Mouse (Mus musculus) CH12.LX (cell line): ENCODE results near the gene Pfdn4. TPM values are rescaled to one million over a fixed set of nuclear protein-coding genes. Genes with fewer than 3 reads are reported as not detected.
A peak's percentile ranks its signal among the peaks of the same experiment; 100 is the strongest.

ENCODE experiments used
- DNase-seq: peaks from one replicate; pipeline ENCODE4 v3.0.0-alpha.2; 2013; ENCODE audit errors: extremely low read depth
- H3K27ac ChIP-seq: 2 replicates; pipeline ENCODE4 v1.5.1; 2012; ENCODE audit warnings: low read depth, mild to moderate bottlenecking, control low read depth, moderate library complexity; ENCODE audit not compliant: insufficient read depth
- H3K27me3 ChIP-seq: replicated peaks from 2 replicates; pipeline ENCODE3; 2012; ENCODE audit warnings: inconsistent platforms
- H3K36me3 ChIP-seq, 2 experiments: replicated peaks in 1 of 2; 2 replicates each; pipeline versions ENCODE3 to v1.6.1; 2012; ENCODE audit warnings: inconsistent platforms in 1 of 2, low read length in 1 of 2, mild to moderate bottlenecking in 1 of 2, mixed read lengths in 1 of 2, moderate library complexity in 1 of 2; ENCODE audit not compliant: control insufficient read depth in 1 of 2, insufficient read depth in 1 of 2
- H3K4me1 ChIP-seq, 2 experiments: 2 replicates each; pipeline ENCODE4 v1.6.1; 2012; ENCODE audit warnings: inconsistent platforms in 1 of 2, moderate library complexity in 1 of 2; ENCODE audit not compliant: insufficient read depth in 2 of 2, control insufficient read depth in 1 of 2
- H3K4me2 ChIP-seq: 2 replicates; pipeline ENCODE4 v1.6.1; 2012; ENCODE audit warnings: low read depth, mild to moderate bottlenecking, control low read depth; ENCODE audit not compliant: poor library complexity, insufficient read depth, severe bottlenecking
- H3K4me3 ChIP-seq, 3 experiments: fragments of 150-350 bp in 1 of 3; sonication (generic) in 1 of 3; replicated peaks in 1 of 3; 2 replicates each; pipeline versions ENCODE3 to v1.5.1; 2011 to 2012; ENCODE audit warnings: low read depth in 2 of 3, low read length in 2 of 3, mild to moderate bottlenecking in 2 of 3, moderate library complexity in 2 of 3, control low read depth in 1 of 3, improper control_type of control experiment in 1 of 3, inconsistent platforms in 1 of 3, mixed read lengths in 1 of 3; ENCODE audit not compliant: poor library complexity in 1 of 3
- H3K79me2 ChIP-seq: replicated peaks from 2 replicates; pipeline ENCODE4 v1.6.1; 2012; ENCODE audit warnings: mild to moderate bottlenecking, moderate library complexity; ENCODE audit not compliant: control insufficient read depth, poor library complexity, insufficient read depth, severe bottlenecking; ENCODE audit errors: extremely low read depth
- H3K9ac ChIP-seq: 2 replicates; pipeline ENCODE4 v1.6.1; 2012; ENCODE audit warnings: low read depth, mild to moderate bottlenecking, control low read depth, moderate library complexity; ENCODE audit not compliant: insufficient read depth
- H3K9me3 ChIP-seq: replicated peaks from 2 replicates; pipeline ENCODE3; 2012; ENCODE audit warnings: low read length, inconsistent platforms, mixed read lengths
- CHD1 ChIP-seq: IDR thresholded peaks from 2 replicates; pipeline ENCODE4 v1.6.1; 2012; ENCODE audit warnings: low read depth, low read length, improper control_type of control experiment, inconsistent platforms
- CHD2 ChIP-seq: IDR thresholded peaks from 2 replicates; pipeline ENCODE4 v1.6.1; 2011; ENCODE audit warnings: low read length, improper control_type of control experiment
- E2F4 ChIP-seq: IDR thresholded peaks from 2 replicates; pipeline ENCODE4 v1.6.1; 2011; ENCODE audit warnings: low read depth, low read length, improper control_type of control experiment; ENCODE audit not compliant: insufficient replicate concordance
- ELF1 ChIP-seq: IDR thresholded peaks from 2 replicates; pipeline ENCODE4 v1.6.1; 2014; ENCODE audit warnings: low read depth, mild to moderate bottlenecking, inconsistent platforms, low read length, improper control_type of control experiment
- EP300 ChIP-seq: IDR thresholded peaks from 2 replicates; pipeline ENCODE4 v1.6.1; 2011; ENCODE audit warnings: low read length, improper control_type of control experiment
- ETS1 ChIP-seq: conservative IDR thresholded peaks from 2 replicates; pipeline ENCODE4 v1.6.1; 2012; ENCODE audit warnings: low read depth, mild to moderate bottlenecking, inconsistent platforms, low read length, improper control_type of control experiment, moderate library complexity
- GABPA ChIP-seq: IDR thresholded peaks from 2 replicates; pipeline ENCODE4 v1.6.1; 2012; ENCODE audit warnings: low read depth, low read length, improper control_type of control experiment, inconsistent platforms; ENCODE audit not compliant: insufficient replicate concordance
- HCFC1 ChIP-seq: IDR thresholded peaks from 2 replicates; pipeline ENCODE4 v1.6.1; 2012; ENCODE audit warnings: low read depth, mild to moderate bottlenecking, inconsistent platforms, low read length, improper control_type of control experiment
- IRF4 ChIP-seq: IDR thresholded peaks from 2 replicates; pipeline ENCODE4 v1.6.1; 2014; ENCODE audit warnings: low read depth, mild to moderate bottlenecking, inconsistent platforms, low read length, improper control_type of control experiment
- JUN ChIP-seq: IDR thresholded peaks from 2 replicates; pipeline ENCODE4 v1.6.1; 2011; ENCODE audit warnings: low read depth, mild to moderate bottlenecking, low read length, improper control_type of control experiment, moderate library complexity; ENCODE audit not compliant: insufficient read depth
- JUND ChIP-seq: conservative IDR thresholded peaks from 2 replicates; pipeline ENCODE4 v1.6.1; 2011; ENCODE audit warnings: low read depth, low read length, improper control_type of control experiment
- MAFK ChIP-seq: IDR thresholded peaks from 2 replicates; pipeline ENCODE4 v1.6.1; 2011; ENCODE audit warnings: low read length, improper control_type of control experiment; ENCODE audit not compliant: insufficient replicate concordance
- MEF2A ChIP-seq: IDR thresholded peaks from 2 replicates; pipeline ENCODE4 v1.6.1; 2014; ENCODE audit warnings: low read depth, mild to moderate bottlenecking, inconsistent platforms, low read length, improper control_type of control experiment, borderline replicate concordance
- MXI1 ChIP-seq: IDR thresholded peaks from 2 replicates; pipeline ENCODE4 v1.6.1; 2011; ENCODE audit warnings: mild to moderate bottlenecking, low read depth, low read length, improper control_type of control experiment
- MYC ChIP-seq: IDR thresholded peaks from 2 replicates; pipeline ENCODE4 v1.6.1; 2011; ENCODE audit warnings: low read depth, mild to moderate bottlenecking, improper control_type of control experiment, low read length
- PAX5 ChIP-seq: IDR thresholded peaks from 2 replicates; pipeline ENCODE4 v1.6.1; 2012; ENCODE audit warnings: low read length, inconsistent platforms, mixed read lengths
- POLR2A ChIP-seq: IDR thresholded peaks from 2 replicates; pipeline ENCODE4 v1.6.1; 2011; ENCODE audit warnings: low read depth, mild to moderate bottlenecking, improper control_type of control experiment, low read length
- SIN3A ChIP-seq: IDR thresholded peaks from 2 replicates; pipeline ENCODE4 v1.6.1; 2012; ENCODE audit warnings: low read length, improper control_type of control experiment, inconsistent platforms
- TCF12 ChIP-seq: IDR thresholded peaks from 2 replicates; pipeline ENCODE4 v1.6.1; 2014; ENCODE audit warnings: low read depth, mild to moderate bottlenecking, inconsistent platforms, low read length, improper control_type of control experiment
- USF2 ChIP-seq: conservative IDR thresholded peaks from 2 replicates; pipeline ENCODE4 v1.6.1; 2011; ENCODE audit warnings: low read depth, low read length, improper control_type of control experiment
- ZC3H11A ChIP-seq: IDR thresholded peaks from 2 replicates; pipeline ENCODE4 v1.6.1; 2012; ENCODE audit warnings: low read depth, mild to moderate bottlenecking, inconsistent platforms, low read length, improper control_type of control experiment
- dilution Hi-C: fragments of 300-500 bp; cut with MboI; formaldehyde crosslinking; loops from 2 replicates; pipeline ENCODE4 v1.14.3; 2020; ENCODE audit warnings: low sequenced_read_pairs; ENCODE audit not compliant: extremely low pct_unique_long_range_greater_than_20kb, extremely low pct_ligation_motif_present
- in situ Hi-C: fragments of 300-500 bp; cut with MboI; formaldehyde crosslinking; loops from 3 replicates; pipeline ENCODE4 v1.14.3; 2019; ENCODE audit warnings: low sequenced_read_pairs, low pct_ligation_motif_present, low pct_unique_long_range_greater_than_20kb, mixed read lengths
- polyA plus RNA-seq: library from polyadenylated mRNA; unstranded; fragments of >175 nt; gene quantifications from 2 replicates; pipeline ENCODE4 v1.2.1, GENCODE M21; 2012; ENCODE audit warnings: low read depth; ENCODE audit not compliant: insufficient read length
- total RNA-seq, 2 experiments: library from RNA; depleted of rRNA; stranded (reverse); fragments of 300-350 nt in 1 of 2; fragments of >200 nt in 1 of 2; gene quantifications; 2 replicates each; pipeline ENCODE4 v1.2.3; 2012 to 2014

The Pfdn4 gene
- total and polyA plus RNA-seq, 3 experiments: 56.2 to 222 (median 68.8) TPM

GRCm38 (mm10) chr2:170503343-170503742, 7.1 kb downstream of the Pfdn4 start:
- H3K9me3 ChIP-seq: no peaks in the 10 kb centered on the region
- H3K9ac ChIP-seq: no peak overlapping the region
- no peak for DNase-seq
- dilution Hi-C loops: no loop called here
- peaks cover 5% of the 10 kb centered on the region in 2 experiments for H3K4me1 ChIP-seq
- TF ChIP-seq JUN (no peak), CHD2 (no peak), MEF2A (no peak), MYC (no peak), MAFK (no peak), MXI1 (no peak), SIN3A (no peak), ETS1 (no peak), E2F4 (no peak), HCFC1 (no peak), ZC3H11A (no peak), USF2 (no peak), EP300 (no peak), ELF1 (no peak)
- TF ChIP-seq, all 38 proteins: peak for 0
- no peaks in the 10 kb centered on the region for H3K79me2 ChIP-seq
- H3K27me3 ChIP-seq: peaks cover 37% of the 10 kb centered on the region
- no peaks in the 10 kb centered on the region for H3K36me3 ChIP-seq
- in situ Hi-C loops: loop anchor here (10.0 to 25.0 kb wide), 4 partner anchors 149 to 1541 kb away; partner anchors contain the start of gene Zfp64
- no peak overlapping the region for H3K4me3 ChIP-seq
- H3K27ac ChIP-seq: no peak overlapping the region
- 0 out of 2 replicates have a peak overlapping the region, but pooled peaks have one; percentile 15 for H3K4me2 ChIP-seq

GRCm38 (mm10) chr2:170503983-170504382, 7.8 kb downstream of the Pfdn4 start:
- H3K9ac ChIP-seq: no peak overlapping the region
- H3K79me2 ChIP-seq: no peaks in the 10 kb centered on the region
- H3K27ac ChIP-seq: no peak overlapping the region
- no peak for DNase-seq
- H3K4me2 ChIP-seq: peak overlapping the region; percentile 15
- in situ Hi-C loops: loop anchor here (10.0 to 25.0 kb wide), 4 partner anchors 149 to 1542 kb away; partner anchors contain the start of gene Zfp64
- H3K4me1 ChIP-seq: peaks cover 5 to 10% of the 10 kb centered on the region in 2 experiments
- no peaks in the 10 kb centered on the region for H3K36me3 ChIP-seq
- dilution Hi-C loops: no loop called here
- TF ChIP-seq TCF12 (no peak), IRF4 (no peak), PAX5 (no peak), MEF2A (no peak), CHD2 (no peak), CHD1 (no peak), GABPA (no peak), POLR2A (no peak), ZC3H11A (no peak), JUND (no peak), E2F4 (no peak)
- TF ChIP-seq, all 38 proteins: peak for 0
- H3K27me3 ChIP-seq: peaks cover 36% of the 10 kb centered on the region
- H3K4me3 ChIP-seq: no peak overlapping the region
- H3K9me3 ChIP-seq: no peaks in the 10 kb centered on the region
